Mouse (Mus musculus) yolk sac, embryonic 10.5 days (tissue): Measurements from ENCODE around the gene Hnrnph3.

ENCODE experiments used
- DNase-seq: peaks from one replicate; pipeline ENCODE4 v3.0.0-alpha.2; 2017; ENCODE audit warnings: low spot score

The Hnrnph3 gene

GRCm38 (mm10) chr10:63028396-63028795, 4.4 kb upstream of the Hnrnph3 start:
- DNase-seq, result no peak

- no peak for DNase-seq
These were observed 3.6 kb upstream of the Hnrnph3 start for GRCm38 (mm10) chr10:63027376-63028161.

- no peak for DNase-seq
These were observed 2.8 kb upstream of the Hnrnph3 start for GRCm38 (mm10) chr10:63026795-63027160.

GRCm38 (mm10) chr10:63026156-63026794, 2.3 kb upstream of the Hnrnph3 start:
- no peak for DNase-seq

GRCm38 (mm10) chr10:63025491-63026011, 1.5 kb upstream of the Hnrnph3 start:
- no peak for DNase-seq

GRCm38 (mm10) chr10:63025016-63025415, 999 bp upstream of the Hnrnph3 start:
- no peak for DNase-seq

GRCm38 (mm10) chr10:63024580-63024910, 528 bp upstream of the Hnrnph3 start:
- peak; percentile 82 for DNase-seq

- DNase-seq, result peak; percentile 75
These were observed 782 bp downstream of the Hnrnph3 start for GRCm38 (mm10) chr10:63023121-63023748.

- DNase-seq, result no peak
These were observed 1.4 kb downstream of the Hnrnph3 start for GRCm38 (mm10) chr10:63022541-63023120.

- no peak for DNase-seq
These were observed 2.3 kb downstream of the Hnrnph3 start for GRCm38 (mm10) chr10:63021702-63022101.

- DNase-seq, result no peak
These were observed 4.7 kb downstream of the Hnrnph3 start for GRCm38 (mm10) chr10:63019304-63019703.

GRCm38 (mm10) chr10:63014168-63014567, 9.8 kb downstream of the Hnrnph3 start:
- no peak for DNase-seq

- DNase-seq, result no peak
These were observed 10.5 kb downstream of the Hnrnph3 start for GRCm38 (mm10) chr10:63013476-63013875.

GRCm38 (mm10) chr10:63011556-63011955, 12.5 kb downstream of the Hnrnph3 start:
- no peak for DNase-seq

GRCm38 (mm10) chr10:63010268-63010667, 13.7 kb downstream of the Hnrnph3 start:
- DNase-seq, result no peak

- DNase-seq, result no peak
These were observed 15.8 kb downstream of the Hnrnph3 start for GRCm38 (mm10) chr10:63008193-63008592.

- DNase-seq, result no peak
These were observed 19.5 kb downstream of the Hnrnph3 start for GRCm38 (mm10) chr10:63004556-63004955.

- DNase-seq, result no peak
These were observed 20.8 kb downstream of the Hnrnph3 start for GRCm38 (mm10) chr10:63003252-63003651.

- DNase-seq, result no peak
These were observed 23.4 kb downstream of the Hnrnph3 start for GRCm38 (mm10) chr10:63000584-63000983.

- DNase-seq, result no peak
These were observed 30.0 kb downstream of the Hnrnph3 start for GRCm38 (mm10) chr10:62993991-62994390.

- no peak for DNase-seq
These were observed 33.4 kb downstream of the Hnrnph3 start for GRCm38 (mm10) chr10:62990636-62991035.

- no peak for DNase-seq
These were observed 36.7 kb downstream of the Hnrnph3 start for GRCm38 (mm10) chr10:62987341-62987740.

- no peak for DNase-seq
These were observed 39.5 kb downstream of the Hnrnph3 start for GRCm38 (mm10) chr10:62984495-62984894.
